Mouse (Mus musculus) G1E (cell line): ENCODE measurements around the gene Ypel1.

Experiments
- CTCF ChIP-seq: IDR thresholded peaks from 2 replicates; pipeline ENCODE4 v1.5.1; 2012; ENCODE audit warnings: low read depth, low read length, inconsistent platforms, mixed read lengths
- GATA1 ChIP-seq: IDR thresholded peaks from 2 replicates; pipeline ENCODE4 v1.6.1; 2012; ENCODE audit warnings: borderline replicate concordance, low read length, inconsistent platforms, mixed read lengths
- GATA2 ChIP-seq: IDR thresholded peaks from 2 replicates; pipeline ENCODE4 v1.6.1; 2012; ENCODE audit warnings: low read depth, low read length, inconsistent platforms, borderline replicate concordance
- POLR2AphosphoS5 ChIP-seq: IDR thresholded peaks from 2 replicates; pipeline ENCODE4 v1.6.1; 2012; ENCODE audit warnings: low read depth, low read length, inconsistent platforms; ENCODE audit not compliant: insufficient replicate concordance
- TAL1 ChIP-seq: conservative IDR thresholded peaks from 2 replicates; pipeline ENCODE4 v1.6.1; 2012; ENCODE audit warnings: low read depth, low read length, inconsistent platforms, mixed read lengths

GRCm38 (mm10) chr16:17085636-17086035 lies 16.1 kb downstream of the Ypel1 start:
- TF ChIP-seq CTCF (no peak), TAL1 (no peak), GATA1 (no peak), POLR2AphosphoS5 (no peak), GATA2 (no peak)
